Mouse (Mus musculus): ENCODE data around the gene Bud31. TPM values are rescaled to one million over a fixed set of nuclear protein-coding genes. Genes with fewer than 3 reads are reported as not detected.

Gene Bud31
- polyA plus RNA-seq, 1 experiment from 2014 or later = 164 TPM

GRCm38 (mm10) chr5:145165184-145165583 lies 25.0 kb downstream of the Bud31 start:
- H3K9ac ChIP-seq = peak overlapping the region; percentile 99; the same call in 1 of the 2 replicates
- peak overlapping the region; percentile 99; the same call in 1 of the 2 replicates for H3K4me3 ChIP-seq (replicated peaks)
- peak overlapping the region; percentile 82 for H3K4me2 ChIP-seq
- no peaks in the 10 kb centered on the region for H3K9me3 ChIP-seq (replicated peaks)
- no peak overlapping the region for H3K27ac ChIP-seq
- WGBS (ENCODE audit: insufficient replicate concordance) = 88% methylated on average over 15 of the region's 15 CpGs
- DNase-seq = no peak
- H3K27me3 ChIP-seq = no peaks in the 10 kb centered on the region
- no peak for ATAC-seq (ENCODE audit: low read depth)
- H3K36me3 ChIP-seq = peaks cover 53% of the 10 kb centered on the region
- H3K4me1 ChIP-seq (replicated peaks) = peaks cover 40% of the 10 kb centered on the region

- no peaks in the 10 kb centered on the region for H3K9me3 ChIP-seq (replicated peaks)
- peaks cover 46% of the 10 kb centered on the region for H3K4me1 ChIP-seq (replicated peaks)
- H3K27me3 ChIP-seq = no peaks in the 10 kb centered on the region
- peak within 1 kb of the TSS; percentile 82 for H3K4me2 ChIP-seq
- DNase-seq = peak; percentile 98
- peaks cover 53% of the 10 kb centered on the region for H3K36me3 ChIP-seq
- peak within 1 kb of the TSS; percentile 99 for H3K9ac ChIP-seq
- H3K27ac ChIP-seq = peak within 1 kb of the TSS; percentile 87
- H3K4me3 ChIP-seq (replicated peaks) = peak within 1 kb of the TSS; percentile 99
- peak; percentile 96 for ATAC-seq (ENCODE audit: low read depth)
- WGBS (ENCODE audit: insufficient replicate concordance) = under 1% methylated on average over 51 of the region's 51 CpGs
Observed at GRCm38 (mm10) chr5:145166536-145167305, 26.6 kb downstream of the Bud31 start, which contains the start of the genes Ptcd1 and Cpsf4. Gene Ptcd1, minus strand, starts transcription at chr5:145167108. Gene Cpsf4, plus strand, starts transcription at chr5:145167213.

DNA sequence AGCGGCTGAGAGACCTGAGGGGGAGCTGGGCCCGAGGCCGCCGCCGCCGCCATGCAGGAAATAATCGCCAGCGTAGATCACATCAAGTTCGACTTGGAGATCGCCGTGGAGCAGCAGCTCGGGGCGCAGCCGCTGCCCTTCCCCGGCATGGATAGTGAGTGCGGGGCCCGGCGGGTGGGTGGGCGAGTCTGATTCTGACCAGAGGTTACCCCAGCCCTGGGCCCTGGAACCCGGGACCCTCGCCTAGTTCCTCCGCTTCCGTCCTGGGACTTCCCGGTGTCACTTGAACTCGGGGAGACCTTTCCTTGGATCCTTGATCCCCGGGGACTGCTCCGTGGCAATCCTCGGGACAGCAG lies 27.1 kb downstream of the Bud31 start:
- Histone ChIP-seq H3K27me3 (no peaks in the 10 kb centered on the region), H3K27ac (peak overlapping the region; percentile 87), H3K4me2 (peak overlapping the region; percentile 82), H3K4me1 (replicated peaks) (peaks cover 46% of the 10 kb centered on the region), H3K9me3 (replicated peaks) (no peaks in the 10 kb centered on the region), H3K4me3 (replicated peaks) (peak overlapping the region; percentile 99), H3K9ac (peak overlapping the region; percentile 99), H3K36me3 (peaks cover 56% of the 10 kb centered on the region)
- DNase-seq (no peak), ATAC-seq (ENCODE audit: low read depth) (peak; percentile 12)
- under 1% methylated on average over 28 of the region's 28 CpGs for WGBS (ENCODE audit: insufficient replicate concordance)

DNA sequence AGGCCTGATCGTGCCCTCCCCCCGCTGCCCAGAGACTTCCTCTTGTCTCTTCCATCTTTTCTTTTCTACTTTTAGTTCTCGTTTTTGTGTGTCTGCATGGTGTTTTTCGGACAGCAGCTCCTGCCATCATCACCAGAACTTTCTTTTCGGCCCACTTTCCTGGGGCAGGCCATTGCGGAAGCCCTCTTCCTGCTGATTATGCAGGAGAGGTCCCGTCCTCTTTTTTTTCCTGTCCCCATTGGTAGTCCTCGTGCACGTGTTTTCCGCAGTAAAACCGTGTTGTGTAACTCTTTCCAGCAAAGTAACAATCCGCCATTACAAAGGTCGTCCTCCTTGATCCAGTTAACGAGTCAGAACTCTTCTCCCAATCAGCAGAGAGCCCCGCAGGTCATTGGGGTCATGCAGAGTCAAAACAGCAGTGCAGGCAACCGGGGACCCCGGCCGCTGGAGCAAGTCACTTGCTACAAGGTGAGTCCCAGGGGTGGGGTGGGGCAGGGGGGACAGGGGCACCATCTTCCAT lies 38.4 kb downstream of the Bud31 start:
- Histone ChIP-seq H3K36me3 (peaks cover 100% of the 10 kb centered on the region), H3K9me3 (replicated peaks) (no peaks in the 10 kb centered on the region), H3K4me2 (no peak overlapping the region), H3K9ac (no peak overlapping the region), H3K4me3 (replicated peaks) (no peak overlapping the region), H3K4me1 (replicated peaks) (0 out of 2 replicates have a peak, but pooled peaks cover 9% of the 10 kb centered on the region), H3K27ac (no peak overlapping the region), H3K27me3 (no peaks in the 10 kb centered on the region)
- 78% methylated on average over 18 of the region's 18 CpGs for WGBS (ENCODE audit: insufficient replicate concordance)
- DNase-seq = no peak
- no peak for ATAC-seq (ENCODE audit: low read depth)

GRCm38 (mm10) chr5:145185244-145185643 lies 45.1 kb downstream of the Bud31 start:
- H3K4me1 ChIP-seq (replicated peaks) = peaks cover 28% of the 10 kb centered on the region
- no peak overlapping the region for H3K9ac ChIP-seq
- H3K27ac ChIP-seq = no peak overlapping the region
- ATAC-seq (ENCODE audit: low read depth) (no peak), DNase-seq (no peak)
- H3K36me3 ChIP-seq = peaks cover 87% of the 10 kb centered on the region
- no peaks in the 10 kb centered on the region for H3K9me3 ChIP-seq (replicated peaks)
- WGBS (ENCODE audit: insufficient replicate concordance) = 82% methylated on average over 2 of the region's 2 CpGs
- H3K4me3 ChIP-seq (replicated peaks) = no peak overlapping the region
- no peaks in the 10 kb centered on the region for H3K27me3 ChIP-seq
- H3K4me2 ChIP-seq = no peak overlapping the region

DNA sequence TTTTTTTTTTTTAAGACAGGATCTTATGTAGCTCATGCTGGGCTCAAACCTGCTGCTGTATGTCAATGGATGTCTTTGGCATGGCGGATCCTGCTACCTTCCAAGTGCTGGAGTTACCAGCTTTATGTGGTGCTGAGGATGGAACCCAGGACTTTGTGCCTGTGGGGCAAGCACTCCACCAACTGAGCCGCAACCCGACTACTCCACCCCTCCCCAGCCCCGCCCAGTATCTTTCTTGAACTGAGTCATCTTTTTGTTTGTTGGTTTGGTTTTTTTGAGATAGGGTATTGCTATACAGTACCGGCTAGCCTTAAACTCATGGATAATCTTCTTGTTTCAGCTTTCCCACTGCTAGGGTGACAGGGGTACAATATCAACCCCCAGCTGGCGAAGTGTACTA lies 49.3 kb downstream of the Bud31 start:
- 44% methylated on average over 6 of the region's 6 CpGs for WGBS (ENCODE audit: insufficient replicate concordance)
- Histone ChIP-seq H3K4me3 (replicated peaks) (peak overlapping the region; percentile 93), H3K27me3 (no peaks in the 10 kb centered on the region)

DNA sequence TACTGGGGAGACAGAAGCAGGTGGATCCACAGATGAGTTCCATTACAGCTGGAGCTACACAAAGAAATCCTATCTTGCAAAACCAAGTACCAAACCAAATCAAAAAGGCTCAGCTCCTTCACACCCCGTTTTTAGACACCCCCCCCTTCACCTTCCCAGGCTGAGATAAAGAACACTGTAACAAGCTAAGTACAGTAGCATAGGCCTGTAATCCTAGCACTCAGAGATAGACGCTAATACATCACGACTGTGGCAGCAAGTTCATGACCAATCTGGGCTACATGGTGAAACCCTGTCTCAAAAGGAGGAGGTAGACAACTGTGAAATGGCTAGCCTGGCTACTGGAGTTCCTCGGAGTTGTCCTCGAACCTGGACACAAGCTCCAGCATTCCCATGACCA lies 50.2 kb downstream of the Bud31 start:
- no peaks in the 10 kb centered on the region for H3K9me3 ChIP-seq (replicated peaks)
- peak overlapping the region; percentile 86 for H3K27ac ChIP-seq
- peaks cover 39% of the 10 kb centered on the region for H3K4me1 ChIP-seq (replicated peaks)
- H3K4me3 ChIP-seq (replicated peaks) = peak overlapping the region; percentile 93
- peak overlapping the region; percentile 95 for H3K9ac ChIP-seq
- 12% methylated on average over 5 of the region's 5 CpGs for WGBS (ENCODE audit: insufficient replicate concordance)
- no peak for DNase-seq
- H3K36me3 ChIP-seq = peaks cover 50% of the 10 kb centered on the region
- H3K4me2 ChIP-seq = peak overlapping the region; percentile 91
- H3K27me3 ChIP-seq = no peaks in the 10 kb centered on the region
- peak; percentile 40 for ATAC-seq (ENCODE audit: low read depth)

More for the DNA sequence above, 49.3 kb downstream of the Bud31 start:
- Histone ChIP-seq H3K4me1 (replicated peaks) (peaks cover 39% of the 10 kb centered on the region), H3K36me3 (peaks cover 49% of the 10 kb centered on the region), H3K9ac (peak overlapping the region; percentile 95), H3K27ac (peak overlapping the region; percentile 86), H3K4me2 (peak overlapping the region; percentile 91), H3K9me3 (replicated peaks) (no peaks in the 10 kb centered on the region)
- DNase-seq (no peak), ATAC-seq (ENCODE audit: low read depth) (peak; percentile 29)

GRCm38 (mm10) chr5:145190875-145191798 lies 51.0 kb downstream of the Bud31 start:
- H3K4me1 ChIP-seq (replicated peaks) = peaks cover 35% of the 10 kb centered on the region
- ATAC-seq (ENCODE audit: low read depth) (peak; percentile 84), DNase-seq (peak; percentile 86)
- WGBS (ENCODE audit: insufficient replicate concordance) = under 1% methylated on average over 41 of the region's 41 CpGs
- H3K4me2 ChIP-seq = peak overlapping the region; percentile 91
- H3K27ac ChIP-seq = peak overlapping the region; percentile 86
- no peaks in the 10 kb centered on the region for H3K27me3 ChIP-seq
- no peaks in the 10 kb centered on the region for H3K9me3 ChIP-seq (replicated peaks)
- H3K4me3 ChIP-seq (replicated peaks) = peak overlapping the region; percentile 93
- H3K36me3 ChIP-seq = peaks cover 50% of the 10 kb centered on the region
- peak overlapping the region; percentile 95 for H3K9ac ChIP-seq

GRCm38 (mm10) chr5:145191962-145192361 lies 51.8 kb downstream of the Bud31 start, which contains the start of gene Atp5j2:
Gene Atp5j2, minus strand, starts transcription at chr5:145192062.
- H3K36me3 ChIP-seq = peaks cover 49% of the 10 kb centered on the region
- ATAC-seq (ENCODE audit: low read depth) (no peak), DNase-seq (no peak)
- peak within 1 kb of the TSS; percentile 95 for H3K9ac ChIP-seq
- peak within 1 kb of the TSS; percentile 93 for H3K4me3 ChIP-seq (replicated peaks)
- H3K9me3 ChIP-seq (replicated peaks) = no peaks in the 10 kb centered on the region
- WGBS (ENCODE audit: insufficient replicate concordance) = 87% methylated on average over 2 of the region's 2 CpGs
- H3K4me2 ChIP-seq = peak within 1 kb of the TSS; percentile 91
- H3K27ac ChIP-seq = peak within 1 kb of the TSS; percentile 86
- H3K27me3 ChIP-seq = no peaks in the 10 kb centered on the region
- peaks cover 30% of the 10 kb centered on the region for H3K4me1 ChIP-seq (replicated peaks)

All from liver, embryonic 13.5 days (tissue).